Mouse (Mus musculus) layer of hippocampus, adult 11-12 months (tissue): ENCODE results near the gene Ehmt2.
A peak's percentile ranks its signal among the peaks of the same experiment; 100 is the strongest.
"Not testable (repeated sequence)": the region's sequence is repeated elsewhere in the genome, so short reads cannot be mapped to it uniquely, and the experiment has no call there.

Source experiments
- DNase-seq: peaks from one replicate; pipeline ENCODE4 v3.0.0; 2022; ENCODE audit warnings: low spot score

The Ehmt2 gene

DNA sequence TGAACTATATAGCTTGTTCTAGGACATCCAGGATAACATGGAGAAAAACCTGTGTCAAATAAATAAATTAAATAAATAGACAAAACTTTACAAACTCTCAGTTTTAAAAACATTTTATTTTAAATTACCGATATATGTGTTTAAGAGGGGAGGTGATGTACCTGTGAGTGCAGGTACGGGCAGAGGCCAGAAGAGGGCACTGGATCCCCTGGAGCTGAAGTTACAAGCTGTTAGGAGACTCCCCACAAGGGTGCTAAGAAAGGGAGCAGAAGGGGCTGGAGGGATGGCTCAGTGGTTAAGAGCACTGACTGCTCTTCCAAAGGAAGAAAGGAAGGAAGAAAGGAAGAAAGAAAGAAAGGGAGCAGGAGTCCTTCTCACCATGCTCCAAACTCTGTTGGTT, 6.9 kb upstream of the Ehmt2 start:
- DNase-seq = no peak

- no peak for DNase-seq
These were observed 5.0 kb upstream of the Ehmt2 start for GRCm38 (mm10) chr17:34893072-34893824.

DNA sequence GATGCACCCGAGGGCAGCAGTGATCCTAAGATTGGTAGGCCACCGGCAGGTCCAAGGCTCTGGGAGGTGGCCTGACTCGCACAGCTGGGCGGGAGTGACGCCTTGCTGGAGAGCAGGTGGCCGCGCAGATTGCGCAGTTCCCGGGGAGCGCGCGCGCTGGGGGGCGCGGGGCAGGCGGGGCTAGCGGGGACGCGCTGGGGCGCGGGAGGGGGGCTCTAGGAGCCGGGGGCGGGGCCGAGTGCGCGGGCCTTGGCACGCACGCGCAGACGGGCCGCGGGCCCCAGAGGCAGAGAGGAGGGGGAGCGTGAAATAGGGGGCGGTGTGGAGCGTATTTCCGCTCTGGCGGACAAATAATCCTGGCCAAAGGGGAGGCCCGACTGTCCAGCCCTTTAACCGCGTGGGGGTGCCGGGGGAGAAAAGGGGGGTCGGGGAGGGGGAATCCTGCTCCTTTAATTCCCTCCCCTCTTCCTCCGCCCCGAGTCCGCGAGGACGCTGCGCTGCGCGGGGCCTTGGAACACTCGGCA, 4.1 kb upstream of the Ehmt2 start:
- peak; percentile 94 for DNase-seq

- peak; percentile 61 for DNase-seq
These were observed 3.3 kb upstream of the Ehmt2 start for GRCm38 (mm10) chr17:34894801-34895530.

- DNase-seq = no peak
These were observed 2.5 kb upstream of the Ehmt2 start for GRCm38 (mm10) chr17:34895724-34896123.

DNA sequence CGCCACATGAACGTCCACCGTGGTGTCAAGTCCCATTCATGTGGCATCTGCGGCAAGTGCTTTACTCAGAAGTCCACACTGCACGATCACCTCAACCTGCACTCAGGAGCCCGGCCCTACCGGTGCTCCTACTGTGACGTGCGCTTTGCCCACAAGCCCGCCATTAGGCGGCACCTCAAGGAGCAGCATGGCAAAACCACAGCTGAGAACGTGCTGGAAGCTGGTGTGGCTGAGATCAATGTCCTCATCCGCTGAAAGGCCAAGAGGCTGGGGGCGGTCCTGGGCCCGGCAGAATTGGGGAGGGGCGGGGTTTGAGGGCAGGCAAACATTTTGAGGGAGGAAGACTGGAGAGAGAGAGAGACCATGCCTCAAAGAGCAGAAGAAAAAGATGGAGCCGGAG, 1.9 kb upstream of the Ehmt2 start:
- no peak for DNase-seq

- peak; percentile 67 for DNase-seq
These were observed 703 bp upstream of the Ehmt2 start for GRCm38 (mm10) chr17:34897373-34898159.

- no peak for DNase-seq
These were observed 410 bp downstream of the Ehmt2 start for GRCm38 (mm10) chr17:34898706-34899052.

GRCm38 (mm10) chr17:34899053-34899889, 1.0 kb downstream of the Ehmt2 start:
- DNase-seq = peak; percentile 32

GRCm38 (mm10) chr17:34899890-34900243, 1.6 kb downstream of the Ehmt2 start:
- no peak for DNase-seq

- not testable (repeated sequence) for DNase-seq
These were observed 2.6 kb downstream of the Ehmt2 start for GRCm38 (mm10) chr17:34900826-34901225.

DNA sequence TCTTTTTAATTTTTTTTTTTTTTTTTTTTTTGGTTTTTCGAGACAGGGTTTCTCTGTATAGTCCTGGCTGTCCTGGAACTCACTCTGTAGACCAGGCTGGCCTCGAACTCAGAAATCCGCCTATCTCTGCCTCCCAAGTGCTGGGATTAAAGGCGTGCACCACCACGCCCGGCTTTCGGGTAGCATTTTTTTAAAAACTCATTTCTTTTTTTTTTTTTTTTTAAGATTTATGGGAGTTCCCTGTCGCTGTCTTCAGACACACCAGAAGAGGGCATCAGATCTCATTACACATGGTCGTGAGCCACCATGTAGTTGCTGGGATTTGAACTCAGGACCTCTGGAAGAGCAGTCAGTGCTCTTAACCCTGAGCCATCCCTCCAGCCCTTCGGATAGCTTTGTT, 3.7 kb downstream of the Ehmt2 start:
- not testable (repeated sequence) for DNase-seq

DNA sequence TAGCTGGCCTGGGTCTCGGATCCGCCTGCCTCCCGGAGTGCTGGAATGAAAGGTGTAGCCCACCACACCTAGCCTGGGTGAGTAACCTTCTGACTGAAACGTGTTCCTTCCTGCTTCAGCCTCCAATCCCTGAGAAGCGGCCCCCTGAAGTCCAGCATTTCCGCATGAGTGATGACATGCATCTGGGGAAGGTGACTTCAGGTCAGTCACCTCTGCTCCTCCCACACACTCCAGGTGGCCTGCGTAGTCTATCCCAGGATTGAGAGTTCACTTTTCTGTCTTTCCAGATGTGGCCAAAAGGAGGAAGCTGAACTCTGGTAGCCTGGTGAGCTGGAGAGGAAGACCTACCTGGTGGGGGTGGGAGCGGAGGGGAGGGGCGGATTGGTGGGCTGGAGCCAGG, 4.6 kb downstream of the Ehmt2 start:
- DNase-seq = no peak

- DNase-seq = no peak
These were observed 12.7 kb downstream of the Ehmt2 start for GRCm38 (mm10) chr17:34910982-34911381.

DNA sequence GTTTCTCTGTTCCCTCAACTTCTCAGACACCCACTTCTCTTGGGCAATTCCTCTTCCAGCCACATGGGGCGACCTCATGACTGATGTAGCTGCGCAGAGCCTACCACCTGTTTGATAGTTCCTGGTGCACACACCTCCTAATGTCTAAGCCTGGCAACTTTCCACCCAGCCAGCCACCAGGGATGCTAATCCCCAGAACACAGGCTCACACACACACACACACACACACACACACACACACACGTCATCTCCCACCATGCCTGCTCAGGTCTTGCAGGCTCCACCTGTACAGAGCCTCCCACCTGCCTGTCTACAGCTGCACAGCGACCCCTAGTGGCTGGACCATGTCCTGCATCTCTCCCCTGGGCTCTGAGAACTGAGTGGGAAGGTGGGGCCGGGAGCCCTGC, 13.7 kb downstream of the Ehmt2 start:
- DNase-seq = peak; percentile 70

- DNase-seq = no peak
These were observed 15.8 kb downstream of the Ehmt2 start, which contains the start of gene Slc44a4 for GRCm38 (mm10) chr17:34913930-34914665. Gene Slc44a4, plus strand, starts transcription at chr17:34914466.

DNA sequence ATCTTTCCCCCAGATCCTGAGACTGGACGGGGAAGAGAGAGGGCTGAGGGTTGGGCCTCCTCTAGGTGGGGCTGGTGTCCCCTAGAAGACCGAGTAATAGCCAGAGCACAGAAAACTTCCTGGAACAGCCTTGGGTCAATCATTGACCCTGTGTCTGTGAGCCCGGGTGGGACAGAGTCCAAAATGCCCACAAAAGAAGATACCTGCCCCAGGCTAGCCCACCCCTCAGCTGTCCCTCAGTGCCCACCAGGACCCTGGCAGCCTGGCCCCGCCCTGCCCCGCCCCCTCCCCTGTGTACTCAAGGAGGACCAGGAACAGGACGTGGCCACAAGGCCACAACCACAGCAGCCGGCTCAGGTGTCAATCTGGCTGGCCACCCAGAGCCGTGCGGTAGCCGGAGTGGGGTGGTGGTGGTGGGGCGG, 17.2 kb downstream of the Ehmt2 start:
- no peak for DNase-seq

- DNase-seq = no peak
These were observed 18.0 kb downstream of the Ehmt2 start for GRCm38 (mm10) chr17:34916316-34916715.

GRCm38 (mm10) chr17:34917188-34917587, 18.9 kb downstream of the Ehmt2 start:
- DNase-seq = no peak

- DNase-seq = no peak
These were observed 24.7 kb downstream of the Ehmt2 start for GRCm38 (mm10) chr17:34922939-34923338.

- no peak for DNase-seq
These were observed 26.0 kb downstream of the Ehmt2 start for GRCm38 (mm10) chr17:34924258-34924657.
